Mouse (Mus musculus): Measurements from ENCODE around the gene Morc2a. TPM values are rescaled to one million over a fixed set of nuclear protein-coding genes. Genes with fewer than 3 reads are reported as not detected.

Morc2a gene
- polyA plus RNA-seq (2017; shearing (Covaris generic)), result 8.9 TPM

GRCm38 (mm10) chr11:3648964-3649841, at the start of gene Morc2a:
Gene Morc2a (plus strand): TSS chr11:3649191.

Other genes starting within 250 kb of the Morc2a start
- gene Limk2, start 240.0 kb upstream of the Morc2a start, polyA plus RNA-seq (2017; shearing (Covaris generic)), result 118 TPM
- 34.7 TPM for gene Rnf185, start 196.8 kb upstream of the Morc2a start, polyA plus RNA-seq (2017; shearing (Covaris generic))
- gene Pla2g3, start 160.9 kb upstream of the Morc2a start, polyA plus RNA-seq (2017; shearing (Covaris generic)), result 0.25 TPM
- not detected for gene Inpp5j, start 144.4 kb upstream of the Morc2a start, polyA plus RNA-seq (2017; shearing (Covaris generic))
- 5.9 TPM for gene Selenom, start 134.5 kb upstream of the Morc2a start, polyA plus RNA-seq (2017; shearing (Covaris generic))
- gene Smtn, start 108.6 kb upstream of the Morc2a start, polyA plus RNA-seq (2017; shearing (Covaris generic)), result 2.3 TPM
- gene Osbp2, start 214.7 kb downstream of the Morc2a start, polyA plus RNA-seq (2017; shearing (Covaris generic)), result not detected
- gene 4921536K21Rik, start 245.9 kb downstream of the Morc2a start, polyA plus RNA-seq (2017; shearing (Covaris generic)), result not detected
- 0.27 TPM for gene Dusp18, start 246.0 kb downstream of the Morc2a start, polyA plus RNA-seq (2017; shearing (Covaris generic))